Mouse (Mus musculus) liver, adult 2 months (tissue): ENCODE measurements at regions not wholly inside any gene's neighbourhood (a gene's known extent, or its start where the extent isn't known, plus 50 kb on each side); places are given as distances from the start of the nearest gene placed in this dataset.

ENCODE experiments used
- CTCF ChIP-seq: fragments of 200-500 bp; IDR thresholded peaks from 2 replicates; pipeline ENCODE4 v1.5.1; 2011; ENCODE audit warnings: low read depth, low read length, control low read depth
- POLR2A ChIP-seq: fragments of 200-500 bp; IDR thresholded peaks from 2 replicates; pipeline ENCODE4 v1.6.1; 2011; ENCODE audit warnings: low read length, control low read depth; ENCODE audit not compliant: insufficient read depth; ENCODE audit errors: extremely low read depth

DNA sequence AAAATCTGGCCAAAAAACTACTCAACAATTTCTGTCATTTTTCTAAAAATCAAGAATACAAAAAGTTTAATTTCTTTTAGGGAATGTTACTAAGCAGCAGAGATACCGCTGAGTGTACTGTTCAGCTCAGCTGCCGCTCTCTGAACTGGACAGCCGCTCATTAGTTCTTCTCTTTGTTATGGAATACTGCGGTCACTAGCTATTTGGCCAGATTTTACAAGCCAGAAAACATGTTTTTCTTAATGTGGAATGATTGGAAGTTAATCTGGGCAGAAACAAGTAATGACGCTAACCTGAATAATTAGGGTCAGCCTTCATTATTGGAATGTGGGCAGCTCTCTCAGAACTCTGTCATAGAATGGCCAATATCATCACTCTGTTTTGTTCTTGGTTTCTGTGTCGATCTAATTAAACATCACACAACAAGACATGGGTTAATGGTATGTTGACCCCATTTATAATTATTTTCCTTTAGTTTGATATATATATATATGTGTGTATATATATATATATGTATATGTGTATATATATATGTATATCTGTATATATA lies 307.8 kb downstream of the Adgrl2 start:
- TF ChIP-seq CTCF, result no peak
- no peak for TF ChIP-seq POLR2A
